In the genomic region with DNA sequence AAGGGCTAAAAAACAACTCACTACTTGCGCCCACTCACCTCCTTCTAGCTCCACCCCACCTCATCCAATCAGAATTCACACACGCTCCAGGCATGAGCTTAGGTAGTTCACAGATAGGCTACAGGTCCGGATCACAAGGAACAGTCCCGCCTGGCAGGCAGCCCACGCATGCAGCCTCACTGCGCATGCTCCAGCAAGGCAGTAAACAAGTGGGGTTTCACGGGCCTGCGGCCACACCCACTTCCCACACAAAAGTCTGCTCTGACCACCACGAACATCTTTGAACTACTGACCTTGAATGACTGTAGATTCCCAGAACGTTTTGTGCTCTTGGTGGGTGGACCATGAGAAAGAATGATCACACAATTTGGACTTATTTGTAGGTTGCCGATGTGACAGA, we compare ENCODE assay signal across 14 mouse cellular contexts.
DNase-seq lines count a peak whose midpoint lies in the region.
"Had no signal": no experiment of that assay in that cellular context is flagged by ENCODE, and none has a peak within 500 bp of the region (broad histone marks: within the 10 kb centered on the region; RNA-seq: fewer than 3 reads in every experiment).

No protein-coding gene starts in this region.

- peak; percentile 79 for DNase-seq in heart, adult 11 months
- DNase-seq in heart, postnatal 36 days, result no peak
- DNase-seq in lung, postnatal 10 days, result peak; percentile 42
- DNase-seq in lung, adult 18-20 months, result no peak
- peak; percentile 32 for DNase-seq in R1 (ENCODE audit: low read depth, low spot score)
- DNase-seq in testis, postnatal 10 days (ENCODE audit: low spot score), result peak; percentile 52
- DNase-seq in frontal cortex, postnatal 14 days (ENCODE audit: low spot score in 2 of 2), result no peak
- DNase-seq in adipocyte (ENCODE audit: low spot score), result no peak
- DNase-seq: adrenal gland, postnatal 10 days; B cell, adult 2 months; cerebellum, adult 11 months; cerebellum, adult 9-10 months; cerebellum, postnatal 25 days; gastrocnemius, postnatal 14 days had no signal

- intact Hi-C loops in heart, postnatal 36 days (cut with DNase I), result no loop called here

Comparison
In these comparisons a context has a peak if more than half of its experiments do, and no peak if none do; other contexts are left out.
1. DNase-seq: peak in heart, adult 11 months (single experiment), lung, postnatal 10 days (single experiment), R1 (single experiment) and testis, postnatal 10 days (single experiment); none in heart, postnatal 36 days (0 of 2), lung, adult 18-20 months (0 of 2), frontal cortex, postnatal 14 days (0 of 2) and adipocyte (single experiment).